Mouse (Mus musculus) frontal cortex, postnatal 25 days (tissue): Measurements from ENCODE around the gene 3110021N24Rik.

Experiments used
- DNase-seq, 2 experiments: peaks; one replicate each; pipeline ENCODE4 v3.0.0; 2022; ENCODE audit warnings: low spot score in 2 of 2

The 3110021N24Rik gene

GRCm38 (mm10) chr4:108796701-108797100 lies 77.3 kb downstream of the 3110021N24Rik start:
- no peak for DNase-seq

GRCm38 (mm10) chr4:108798083-108798830 lies 78.8 kb downstream of the 3110021N24Rik start:
- peak; percentile 62 to 70 for DNase-seq

- no peak for DNase-seq
Measured at GRCm38 (mm10) chr4:108803535-108803934, 84.1 kb downstream of the 3110021N24Rik start.

GRCm38 (mm10) chr4:108811142-108811541 lies 91.7 kb downstream of the 3110021N24Rik start:
- no peak for DNase-seq

- DNase-seq = no peak
Measured at GRCm38 (mm10) chr4:108811550-108811949, 92.1 kb downstream of the 3110021N24Rik start.

DNA sequence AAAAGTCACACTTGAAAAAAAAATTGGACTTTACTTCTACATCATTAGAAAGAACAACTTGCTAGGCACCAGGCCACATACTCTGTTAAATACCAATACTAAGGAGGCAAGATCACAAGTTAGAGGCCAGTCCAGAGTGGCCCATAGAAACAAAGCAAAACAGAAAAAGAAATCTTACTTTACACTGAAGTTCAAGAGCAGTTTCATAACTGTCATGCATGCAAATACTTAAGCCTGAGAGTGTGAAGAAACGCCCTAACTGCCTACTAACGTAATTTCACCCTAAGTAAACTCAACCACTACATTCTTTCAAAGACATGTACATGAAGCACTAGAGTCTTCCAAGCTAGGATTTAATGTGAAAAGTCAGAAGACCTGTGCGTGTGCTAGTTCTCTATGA lies 106.2 kb downstream of the 3110021N24Rik start:
- no peak for DNase-seq

DNA sequence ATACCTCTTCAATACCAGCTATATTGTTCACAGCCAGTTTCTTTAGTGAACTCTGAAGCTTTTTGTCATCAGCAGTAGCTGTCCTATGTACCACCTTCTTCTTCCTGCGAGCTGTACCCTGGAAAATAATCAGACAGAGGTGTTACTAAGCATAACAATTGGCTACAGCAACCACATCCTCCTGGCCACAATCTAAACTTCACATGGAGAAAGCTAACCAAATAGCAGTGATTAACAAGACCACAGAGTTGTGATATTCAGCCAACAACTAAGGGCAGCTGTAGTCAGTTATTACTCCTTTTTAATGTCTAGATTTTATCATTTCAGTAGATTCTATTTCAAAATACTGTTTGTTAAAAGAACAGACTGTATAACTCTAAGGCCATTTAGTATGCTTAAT lies 106.6 kb downstream of the 3110021N24Rik start:
- no peak for DNase-seq

DNA sequence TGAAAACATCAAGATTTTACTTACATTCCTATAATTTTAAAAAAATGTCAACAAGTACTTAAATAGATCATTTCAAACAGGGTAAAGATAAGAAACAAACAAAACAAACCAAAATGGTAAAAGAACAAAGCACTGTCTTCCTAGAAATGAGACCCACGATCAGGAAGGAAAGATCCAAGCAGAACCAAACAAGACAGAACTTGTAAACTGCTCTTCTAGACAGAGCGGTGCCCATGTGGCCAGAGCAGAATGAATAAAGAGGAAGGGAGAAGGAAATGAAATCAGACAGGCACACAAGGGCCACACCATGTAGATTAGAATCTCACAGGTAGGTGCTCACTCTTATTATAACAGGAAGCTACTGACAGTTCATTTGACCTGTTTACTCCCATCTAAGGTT lies 107.2 kb downstream of the 3110021N24Rik start:
- DNase-seq = no peak

DNA sequence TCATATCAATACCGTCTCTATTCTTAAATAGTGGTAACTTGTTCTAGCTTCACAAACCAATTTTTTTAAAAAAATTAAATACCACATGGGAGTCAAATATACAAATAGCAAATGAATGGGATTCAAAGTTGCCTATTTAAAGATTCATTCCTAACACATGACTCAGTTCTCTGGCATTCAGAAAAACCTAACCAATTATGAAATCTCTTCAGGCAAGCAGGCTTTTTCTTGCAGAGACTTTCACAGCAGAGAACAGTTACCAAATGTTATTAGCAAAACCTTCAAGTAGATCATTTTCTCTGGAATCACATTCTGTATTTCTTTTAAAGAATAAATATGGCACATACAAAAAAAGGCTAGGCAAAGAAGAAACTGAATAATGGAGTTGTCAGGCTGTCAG lies 111.2 kb downstream of the 3110021N24Rik start:
- DNase-seq = no peak
